Mouse (Mus musculus) heart, embryonic 13.5 days (tissue): Measurements from ENCODE around the gene C1galt1. TPM values are rescaled to one million over a fixed set of nuclear protein-coding genes. Genes with fewer than 3 reads are reported as not detected.

Source experiments
- ATAC-seq: fragments of 200-750 bp; cut with Nextera tagmentation; 2 replicates; pipeline ENCODE4 v1.8.0; 2017; ENCODE audit warnings: moderate TSS enrichment; ENCODE audit not compliant: insufficient number of reproducible peaks, low FRiP score, low TSS enrichment; ENCODE audit errors: extremely low read depth
- H3K27ac ChIP-seq: fragments of 300-500 bp; sonication (generic); replicated peaks from 2 replicates; pipeline ENCODE4 v1.5.1; 2015; ENCODE audit warnings: moderate library complexity, mild to moderate bottlenecking, inconsistent platforms
- H3K27me3 ChIP-seq: fragments of 300-500 bp; sonication (generic); replicated peaks from 2 replicates; pipeline ENCODE4 v1.6.1; 2015; ENCODE audit warnings: mild to moderate bottlenecking, inconsistent platforms
- H3K36me3 ChIP-seq: fragments of 300-500 bp; sonication (generic); 2 replicates; pipeline ENCODE4 v1.6.1; 2015; ENCODE audit warnings: mild to moderate bottlenecking, inconsistent platforms
- H3K4me1 ChIP-seq: fragments of 300-500 bp; sonication (generic); 2 replicates; pipeline ENCODE4 v1.6.1; 2015; ENCODE audit warnings: inconsistent platforms
- H3K4me2 ChIP-seq: fragments of 300-500 bp; sonication (generic); 2 replicates; pipeline ENCODE4 v1.6.1; 2015; ENCODE audit warnings: inconsistent platforms, mild to moderate bottlenecking, moderate library complexity
- H3K4me3 ChIP-seq: fragments of 300-500 bp; sonication (generic); 2 replicates; pipeline ENCODE4 v1.5.1; 2015; ENCODE audit warnings: moderate library complexity, mild to moderate bottlenecking, inconsistent platforms
- H3K9ac ChIP-seq: fragments of 300-500 bp; sonication (generic); 2 replicates; pipeline ENCODE4 v1.6.1; 2015; ENCODE audit warnings: inconsistent platforms, mild to moderate bottlenecking, moderate library complexity
- H3K9me3 ChIP-seq: fragments of 300-500 bp; sonication (generic); 2 replicates; pipeline ENCODE4 v1.6.1; 2016; ENCODE audit warnings: inconsistent platforms
- WGBS: fragments of 180-500 bp; shearing (Covaris S2); methylation state at CpG from one replicate; pipeline ENCODE4 v1.1.7; 2015; ENCODE audit warnings: mixed read lengths; 5-methylcytosine and 5-hydroxymethylcytosine counted together
- polyA plus RNA-seq: library from polyadenylated mRNA; unstranded; fragments of >200 nt; fragmentation: Nextera tagmentation; extraction: Ambion mirVana; gene quantifications from 2 replicates; pipeline ENCODE4 v1.2.1, GENCODE M21; 2015

The C1galt1 gene
- polyA plus RNA-seq, 1 experiment from 2014 or later, result 2.8 TPM

DNA sequence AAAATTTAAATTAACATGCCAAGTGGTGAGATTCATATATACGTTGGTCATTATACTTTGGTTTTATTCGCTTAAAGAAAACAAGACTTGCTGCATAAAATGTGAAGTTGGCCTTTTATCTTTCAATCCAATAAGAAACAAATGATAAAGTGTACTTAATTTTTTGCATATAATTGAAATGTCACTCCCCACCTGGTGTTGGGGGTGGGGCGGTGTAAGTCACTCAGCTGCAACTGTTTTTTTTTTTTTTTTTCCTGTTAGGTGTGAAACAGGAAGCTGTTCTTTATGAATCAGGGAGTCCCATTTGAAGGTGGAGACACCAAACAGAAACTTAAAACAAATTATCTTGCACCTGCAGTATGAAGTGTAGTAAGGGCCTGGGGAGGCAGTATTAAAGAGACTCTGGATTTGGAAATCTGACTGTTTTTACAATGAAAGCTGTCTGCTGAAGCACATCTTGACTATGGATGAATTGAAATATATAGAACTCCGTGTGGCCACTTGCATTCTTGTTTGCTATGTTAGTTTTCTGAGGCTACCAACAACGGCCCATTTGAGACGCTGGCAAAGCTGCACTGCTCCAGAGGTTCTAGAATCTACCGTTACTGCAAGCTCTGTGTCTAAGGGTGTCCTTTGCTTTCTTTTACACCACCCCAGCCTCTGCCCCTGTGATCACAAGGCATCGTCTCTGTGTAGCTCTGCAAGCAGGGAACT lies 2.2 kb downstream of the C1galt1 start:
- Histone ChIP-seq H3K36me3 (no peaks in the 10 kb centered on the region), H3K9me3 (no peaks in the 10 kb centered on the region), H3K9ac (peak overlapping the region; percentile 64), H3K4me3 (peak overlapping the region; percentile 6; the same call in 1 of the 2 replicates), H3K4me1 (peaks cover 41% of the 10 kb centered on the region), H3K27me3 (no peaks in the 10 kb centered on the region), H3K4me2 (peak overlapping the region; percentile 51), H3K27ac (no peak overlapping the region)
- WGBS, result 64% methylated on average over 8 of the region's 8 CpGs
- ATAC-seq, result no peak

DNA sequence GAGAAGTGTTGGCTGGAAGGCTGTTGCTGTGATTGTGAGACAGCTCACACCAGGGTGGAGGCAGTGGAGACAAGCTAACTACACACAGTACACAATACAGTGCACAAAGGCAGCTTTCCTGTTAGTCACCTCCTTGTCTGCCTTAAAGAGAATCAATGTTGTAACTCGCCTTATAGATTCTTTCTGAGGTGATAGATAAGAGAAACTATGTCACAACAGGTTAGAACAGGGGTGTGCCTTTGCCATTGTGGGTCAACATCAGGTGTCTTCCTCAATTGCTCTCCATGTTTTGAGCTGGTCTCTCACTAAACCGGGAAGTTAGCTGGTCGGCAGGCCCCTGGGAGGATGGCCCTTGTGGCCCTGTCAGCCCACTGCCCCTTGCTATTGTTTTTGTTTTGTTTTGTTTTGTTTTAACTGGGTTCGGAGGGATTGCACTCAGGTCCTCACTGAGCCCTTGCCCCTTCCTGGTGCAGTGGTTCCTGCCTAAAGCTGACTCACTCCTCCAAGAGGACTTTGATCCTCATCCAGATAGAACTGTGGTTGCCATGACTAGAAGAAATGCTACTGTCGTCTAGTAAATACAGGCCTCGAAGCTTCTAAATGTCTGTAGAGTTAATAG lies 3.4 kb downstream of the C1galt1 start:
- Histone ChIP-seq H3K9ac (peak overlapping the region; percentile 64), H3K27me3 (no peaks in the 10 kb centered on the region), H3K9me3 (no peaks in the 10 kb centered on the region), H3K4me1 (peaks cover 43% of the 10 kb centered on the region), H3K27ac (peak overlapping the region; percentile 12; the same call in 1 of the 2 replicates), H3K4me3 (0 out of 2 replicates have a peak overlapping the region, but pooled peaks have one; percentile 10), H3K4me2 (peak overlapping the region; percentile 51), H3K36me3 (no peaks in the 10 kb centered on the region)
- WGBS, result 41% methylated on average over 6 of the region's 6 CpGs
- no peak for ATAC-seq

DNA sequence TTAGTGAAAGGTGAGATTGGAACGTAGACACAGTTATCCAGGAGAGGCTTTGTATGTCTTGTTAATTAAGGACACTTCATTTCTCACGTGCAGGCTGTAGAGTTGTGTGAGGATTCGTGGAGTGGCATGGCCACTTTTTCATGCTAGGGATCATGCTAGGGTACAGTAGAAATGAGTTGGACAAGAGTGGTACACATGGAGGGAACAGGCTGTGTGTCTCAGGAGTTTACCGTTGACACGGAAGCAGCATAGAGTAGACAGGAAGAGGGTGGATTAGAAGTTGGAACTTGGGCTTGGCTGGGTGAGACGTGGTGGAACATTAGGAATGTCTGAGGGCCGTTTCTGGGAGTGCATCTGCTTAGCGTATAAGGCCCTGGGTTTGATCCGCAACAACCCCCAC lies 4.1 kb downstream of the C1galt1 start:
- 75% methylated on average over 9 of the region's 9 CpGs for WGBS
- H3K4me3 ChIP-seq, result no peak overlapping the region
- no peak for ATAC-seq

GRCm38 (mm10) chr6:7851036-7851435 lies 6.4 kb downstream of the C1galt1 start:
- H3K9me3 ChIP-seq, result no peaks in the 10 kb centered on the region
- no peak overlapping the region for H3K27ac ChIP-seq
- H3K9ac ChIP-seq, result no peak overlapping the region
- H3K27me3 ChIP-seq, result no peaks in the 10 kb centered on the region
- peaks cover 42% of the 10 kb centered on the region for H3K4me1 ChIP-seq
- no peaks in the 10 kb centered on the region for H3K36me3 ChIP-seq
- WGBS, result 89% methylated on average over 2 of the region's 2 CpGs
- no peak overlapping the region for H3K4me2 ChIP-seq
- ATAC-seq, result no peak
- H3K4me3 ChIP-seq, result no peak overlapping the region

More for the DNA sequence above, 4.1 kb downstream of the C1galt1 start:
- H3K9me3 ChIP-seq, result no peaks in the 10 kb centered on the region
- no peaks in the 10 kb centered on the region for H3K36me3 ChIP-seq
- peaks cover 43% of the 10 kb centered on the region for H3K4me1 ChIP-seq
- H3K9ac ChIP-seq, result no peak overlapping the region
- H3K27ac ChIP-seq, result no peak overlapping the region
- H3K27me3 ChIP-seq, result no peaks in the 10 kb centered on the region
- H3K4me2 ChIP-seq, result 0 out of 2 replicates have a peak overlapping the region, but pooled peaks have one; percentile 51

- Histone ChIP-seq H3K4me2 (no peak overlapping the region), H3K27me3 (no peaks in the 10 kb centered on the region), H3K4me1 (peaks cover 46% of the 10 kb centered on the region), H3K4me3 (no peak overlapping the region), H3K9ac (no peak overlapping the region), H3K9me3 (no peaks in the 10 kb centered on the region), H3K36me3 (no peaks in the 10 kb centered on the region), H3K27ac (no peak overlapping the region)
- WGBS, result 22% methylated on average over 1 of the region's 1 CpGs
- ATAC-seq, result no peak
Measured at GRCm38 (mm10) chr6:7852919-7853318, 8.3 kb downstream of the C1galt1 start.

GRCm38 (mm10) chr6:7853461-7853860 lies 8.8 kb downstream of the C1galt1 start:
- no peak for ATAC-seq

GRCm38 (mm10) chr6:7856682-7857290 lies 12.1 kb downstream of the C1galt1 start:
- H3K9me3 ChIP-seq, result no peaks in the 10 kb centered on the region
- peaks cover 58% of the 10 kb centered on the region for H3K4me1 ChIP-seq
- no peaks in the 10 kb centered on the region for H3K36me3 ChIP-seq
- no peak overlapping the region for H3K4me3 ChIP-seq
- H3K9ac ChIP-seq, result no peak overlapping the region
- no peak overlapping the region for H3K4me2 ChIP-seq
- ATAC-seq, result no peak
- no peaks in the 10 kb centered on the region for H3K27me3 ChIP-seq
- H3K27ac ChIP-seq, result no peak overlapping the region
- WGBS, result 69% methylated on average over 5 of the region's 5 CpGs

More at GRCm38 (mm10) chr6:7853461-7853860, 8.8 kb downstream of the C1galt1 start:
- no peak overlapping the region for H3K9ac ChIP-seq
- no peaks in the 10 kb centered on the region for H3K27me3 ChIP-seq
- peaks cover 46% of the 10 kb centered on the region for H3K4me1 ChIP-seq
- H3K9me3 ChIP-seq, result no peaks in the 10 kb centered on the region
- no peaks in the 10 kb centered on the region for H3K36me3 ChIP-seq
- H3K4me2 ChIP-seq, result no peak overlapping the region
- no peak overlapping the region for H3K4me3 ChIP-seq
- H3K27ac ChIP-seq, result no peak overlapping the region
- WGBS, result 69% methylated on average over 3 of the region's 3 CpGs

DNA sequence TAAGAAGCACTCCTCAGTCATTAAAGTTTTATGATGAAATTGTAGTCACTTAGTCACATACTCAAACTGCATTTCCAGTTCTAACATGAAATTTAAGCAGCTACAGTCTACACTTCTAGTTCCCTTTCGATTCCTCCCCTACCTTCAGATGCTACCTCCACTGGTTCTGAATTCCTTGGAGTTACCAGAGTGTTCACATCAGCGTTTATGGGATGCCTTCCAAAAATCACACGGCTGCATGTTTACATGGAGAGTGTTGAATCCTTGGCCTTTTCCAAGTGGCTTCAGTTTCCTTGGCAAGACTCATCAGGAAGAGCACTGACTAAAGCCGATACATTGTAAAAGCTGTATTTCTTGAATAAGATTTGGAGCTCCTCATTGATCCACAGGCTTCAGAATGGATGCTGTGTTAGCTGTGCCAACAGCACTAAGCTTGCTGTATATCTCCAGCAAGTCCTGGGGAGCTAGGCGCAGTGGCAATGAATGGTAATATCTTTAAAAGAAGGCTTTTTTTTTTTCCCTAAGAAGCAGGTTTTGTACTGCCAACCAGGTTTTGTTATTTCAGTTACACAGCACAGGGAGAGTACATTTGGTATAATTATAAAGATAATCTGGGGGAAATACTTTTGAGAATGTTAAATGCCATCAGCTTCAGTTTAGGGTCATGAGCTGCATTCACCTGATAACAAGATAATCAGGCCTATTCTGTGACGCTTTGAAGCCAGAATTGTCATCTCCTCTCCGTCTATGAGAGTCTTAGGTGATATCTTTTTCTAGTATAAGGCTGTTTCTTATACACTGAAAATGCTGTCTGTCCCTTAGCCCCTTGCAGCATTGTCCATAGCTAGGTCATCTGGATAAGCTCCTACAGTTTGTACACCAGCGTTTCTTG lies 13.0 kb downstream of the C1galt1 start:
- ATAC-seq, result no peak
- Histone ChIP-seq H3K9me3 (no peaks in the 10 kb centered on the region), H3K4me3 (no peak overlapping the region), H3K36me3 (no peaks in the 10 kb centered on the region), H3K9ac (no peak overlapping the region), H3K4me2 (no peak overlapping the region), H3K27ac (no peak overlapping the region; the same call in none of the 2 replicates), H3K4me1 (peaks cover 63% of the 10 kb centered on the region), H3K27me3 (no peaks in the 10 kb centered on the region)
- 59% methylated on average over 8 of the region's 8 CpGs for WGBS

DNA sequence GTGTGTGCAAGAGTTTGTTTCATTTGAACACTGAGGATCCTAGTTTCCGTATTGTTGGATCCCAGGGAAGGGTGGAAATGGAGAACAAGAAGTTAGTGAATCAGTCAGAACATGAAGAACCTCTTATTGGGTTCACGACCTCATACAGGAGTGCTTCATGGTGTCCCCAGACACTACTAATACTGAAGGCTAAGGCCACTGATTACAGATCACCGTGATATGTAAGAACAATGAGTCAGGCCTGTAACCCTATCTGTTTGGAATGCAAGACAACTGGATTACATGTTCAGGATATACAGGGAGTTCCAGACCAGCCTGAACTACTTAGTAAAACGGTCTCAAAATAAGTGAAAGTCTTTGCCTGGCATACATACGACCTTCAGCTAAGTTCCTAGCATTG lies 13.9 kb downstream of the C1galt1 start:
- Histone ChIP-seq H3K27ac (no peak overlapping the region), H3K4me1 (peaks cover 72% of the 10 kb centered on the region)
- WGBS, result 60% methylated on average over 5 of the region's 5 CpGs

DNA sequence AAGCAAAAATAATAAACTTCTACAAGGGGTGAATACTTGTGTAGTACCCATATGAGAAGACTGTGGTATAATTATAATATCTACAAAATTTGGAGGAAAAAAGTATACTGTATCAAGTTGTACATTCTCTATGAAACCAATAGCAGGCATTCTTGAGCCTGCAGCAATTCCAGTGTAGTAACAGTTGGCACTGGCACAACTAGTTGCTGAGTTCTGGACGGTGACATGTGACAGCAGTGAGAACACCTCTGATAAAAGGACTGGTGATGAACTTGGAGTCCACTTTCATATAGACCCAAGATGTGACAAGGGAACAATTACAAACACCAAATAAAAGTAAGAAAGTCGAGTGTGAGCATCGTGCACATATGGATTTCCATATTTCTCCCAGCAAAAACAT lies 14.5 kb downstream of the C1galt1 start:
- no peaks in the 10 kb centered on the region for H3K27me3 ChIP-seq
- WGBS, result 60% methylated on average over 3 of the region's 3 CpGs
- no peak for ATAC-seq
- no peak overlapping the region for H3K4me3 ChIP-seq
- H3K9me3 ChIP-seq, result no peaks in the 10 kb centered on the region
- H3K27ac ChIP-seq, result no peak overlapping the region
- peaks cover 72% of the 10 kb centered on the region for H3K4me1 ChIP-seq
- H3K9ac ChIP-seq, result no peak overlapping the region
- peaks cover 4% of the 10 kb centered on the region for H3K36me3 ChIP-seq
- no peak overlapping the region for H3K4me2 ChIP-seq

More for the DNA sequence above, 13.9 kb downstream of the C1galt1 start:
- ATAC-seq, result no peak
- Histone ChIP-seq H3K9ac (no peak overlapping the region), H3K4me3 (no peak overlapping the region), H3K27me3 (no peaks in the 10 kb centered on the region), H3K9me3 (no peaks in the 10 kb centered on the region), H3K4me2 (no peak overlapping the region), H3K36me3 (no peaks in the 10 kb centered on the region)

DNA sequence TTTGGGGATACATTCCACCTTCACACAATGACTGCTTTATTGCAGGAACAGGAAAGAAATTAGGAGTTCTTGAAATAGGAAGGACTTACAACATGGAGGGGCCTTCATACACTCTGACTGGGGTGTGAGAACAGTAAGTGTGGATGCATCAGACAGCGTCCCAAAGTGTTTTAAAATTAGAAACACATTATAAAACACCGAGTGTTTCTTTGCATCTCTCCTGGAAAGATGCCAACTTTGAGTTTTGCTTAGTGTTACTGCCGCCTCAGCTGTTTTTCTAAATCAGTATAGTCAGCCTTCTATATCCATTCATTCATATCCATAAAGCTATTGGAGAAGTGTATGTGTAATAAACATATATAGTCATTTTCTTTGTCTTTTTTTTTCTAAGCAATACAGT lies 16.4 kb downstream of the C1galt1 start:
- WGBS, result 20% methylated on average over 3 of the region's 3 CpGs
- Histone ChIP-seq H3K4me1 (peaks cover 69% of the 10 kb centered on the region), H3K4me3 (no peak overlapping the region), H3K27ac (peak overlapping the region; percentile 65), H3K27me3 (no peaks in the 10 kb centered on the region), H3K9ac (no peak overlapping the region), H3K36me3 (peaks cover 21% of the 10 kb centered on the region), H3K4me2 (peak overlapping the region; percentile 47), H3K9me3 (no peaks in the 10 kb centered on the region)
- no peak for ATAC-seq
